8 mouse cellular contexts compared by ENCODE assay signal in the genomic region with DNA sequence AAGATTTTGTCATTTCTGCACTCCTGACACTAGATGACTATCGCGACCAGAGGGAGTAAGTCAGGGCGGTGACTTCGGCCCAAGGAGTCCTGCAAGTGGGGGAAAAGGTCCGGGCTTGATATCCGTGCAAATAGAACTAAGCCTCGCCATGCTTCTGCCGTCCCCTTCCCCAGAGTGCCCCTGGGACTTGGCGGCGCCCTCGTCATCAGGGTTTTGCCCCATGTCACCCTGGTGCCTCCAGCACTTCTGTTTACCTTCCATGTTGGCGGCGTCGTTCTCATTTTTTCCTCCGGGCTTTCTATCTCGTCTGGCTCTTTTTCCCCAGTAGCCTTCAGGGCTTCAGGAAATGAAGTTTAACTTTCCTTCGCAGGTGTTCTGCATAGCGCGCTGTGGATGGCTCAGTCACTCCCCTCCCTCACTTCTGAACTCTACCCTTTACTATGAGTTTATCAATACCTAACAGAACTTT. TPM values are rescaled to one million over a fixed set of nuclear protein-coding genes. Genes with fewer than 3 reads are reported as not detected.
DNase-seq lines count a peak whose midpoint lies in the region; ATAC-seq and TF ChIP-seq lines count a peak whose summit lies in the region.

No protein-coding gene starts in this region.

- H3K4me1 ChIP-seq in testis, adult 2 months (ENCODE audit: control insufficient read depth, insufficient read depth, low read length), result peaks cover 5% of the 10 kb centered on the region
- peaks cover 28% of the 10 kb centered on the region; the same call in 1 of the 2 replicates for H3K4me1 ChIP-seq in forebrain, postnatal 0 days (ENCODE audit: insufficient read depth)
- H3K4me1 ChIP-seq in hindbrain, postnatal 0 days (ENCODE audit: insufficient read depth, low read length), result peaks cover 9% of the 10 kb centered on the region
- peaks cover 8% of the 10 kb centered on the region in 2 experiments for H3K4me1 ChIP-seq in liver, embryonic 14.5 days (replicated peaks; ENCODE audit: control insufficient read depth in 2 of 2, insufficient read depth in 2 of 2, low read length in 1 of 2)
- H3K4me1 ChIP-seq in neural tube, embryonic 11.5 days (ENCODE audit: control insufficient read depth, insufficient read depth, low read length), result peaks cover 7% of the 10 kb centered on the region; the same call in 1 of the 2 replicates

- ATAC-seq in forebrain, postnatal 0 days, result no peak
- no peak for ATAC-seq in hindbrain, postnatal 0 days
- peak; percentile 14; the same call in 1 of the 2 replicates for ATAC-seq in liver, embryonic 14.5 days (ENCODE audit: insufficient read depth)
- no peak for ATAC-seq in neural tube, embryonic 11.5 days (ENCODE audit: insufficient read depth, low FRiP score, low TSS enrichment)

- H3K4me2 ChIP-seq in forebrain, postnatal 0 days (ENCODE audit: low read depth), result peak overlapping the region; percentile 99
- H3K4me2 ChIP-seq in hindbrain, postnatal 0 days (ENCODE audit: low read depth, low read length), result peak overlapping the region; percentile 100
- H3K4me2 ChIP-seq in liver, embryonic 14.5 days (ENCODE audit: low read depth), result peak overlapping the region; percentile 71
- peak overlapping the region; percentile 82 for H3K4me2 ChIP-seq in neural tube, embryonic 11.5 days (ENCODE audit: low read depth)

- no peaks in the 10 kb centered on the region for H3K9me3 ChIP-seq in forebrain, postnatal 0 days (ENCODE audit: low read length)
- no peaks in the 10 kb centered on the region for H3K9me3 ChIP-seq in hindbrain, postnatal 0 days (ENCODE audit: low read length)
- H3K9me3 ChIP-seq in liver, embryonic 14.5 days (ENCODE audit: control insufficient read depth, low read length), result no peaks in the 10 kb centered on the region
- no peaks in the 10 kb centered on the region for H3K9me3 ChIP-seq in neural tube, embryonic 11.5 days (ENCODE audit: control insufficient read depth, low read length)

- H3K36me3 ChIP-seq in testis, adult 2 months (ENCODE audit: control insufficient read depth, insufficient read depth, low read length), result no peaks in the 10 kb centered on the region
- H3K36me3 ChIP-seq in forebrain, postnatal 0 days (ENCODE audit: insufficient read depth), result no peaks in the 10 kb centered on the region
- H3K36me3 ChIP-seq in hindbrain, postnatal 0 days (ENCODE audit: insufficient read depth, low read length), result no peaks in the 10 kb centered on the region
- no peaks in the 10 kb centered on the region for H3K36me3 ChIP-seq in liver, embryonic 14.5 days (replicated peaks; ENCODE audit: control insufficient read depth, insufficient read depth, low read depth)
- H3K36me3 ChIP-seq in neural tube, embryonic 11.5 days (ENCODE audit: control insufficient read depth, insufficient read depth, low read length), result no peaks in the 10 kb centered on the region

- H3K27me3 ChIP-seq in testis, adult 2 months (ENCODE audit: control insufficient read depth, insufficient read depth, low read length), result no peaks in the 10 kb centered on the region
- H3K27me3 ChIP-seq in forebrain, postnatal 0 days (ENCODE audit: insufficient read depth, low read length), result no peaks in the 10 kb centered on the region
- H3K27me3 ChIP-seq in hindbrain, postnatal 0 days (ENCODE audit: insufficient read depth, low read length), result no peaks in the 10 kb centered on the region
- no peaks in the 10 kb centered on the region for H3K27me3 ChIP-seq in liver, embryonic 14.5 days (ENCODE audit: control insufficient read depth, insufficient read depth, low read length)
- no peaks in the 10 kb centered on the region for H3K27me3 ChIP-seq in neural tube, embryonic 11.5 days (ENCODE audit: control insufficient read depth, insufficient read depth, low read length)

- H3K9ac ChIP-seq in forebrain, postnatal 0 days, result peak overlapping the region; percentile 97
- H3K9ac ChIP-seq in hindbrain, postnatal 0 days (replicated peaks; ENCODE audit: low read length), result peak overlapping the region; percentile 98; the same call in 1 of the 2 replicates
- H3K9ac ChIP-seq in liver, embryonic 14.5 days (replicated peaks), result peak overlapping the region; percentile 95
- peak overlapping the region; percentile 98; the same call in 1 of the 2 replicates for H3K9ac ChIP-seq in neural tube, embryonic 11.5 days (ENCODE audit: low read length)

- no peak for TF ChIP-seq CTCF in testis, adult 2 months (IDR thresholded peaks at IDR 0.05; ENCODE audit: control insufficient read depth, insufficient read depth, insufficient replicate concordance, low read depth, low read length)
- no peak for TF ChIP-seq CTCF in forebrain, postnatal 0 days (IDR thresholded peaks at IDR 0.05; ENCODE audit: low read depth)
- no peak for TF ChIP-seq CTCF in hindbrain, postnatal 0 days (IDR thresholded peaks at IDR 0.05; ENCODE audit: low read depth)
- TF ChIP-seq CTCF in liver, embryonic 14.5 days (IDR thresholded peaks at IDR 0.05; ENCODE audit: low read depth), result no peak

- under 1% methylated on average over 19 of the region's 19 CpGs for WGBS in forebrain, postnatal 0 days
- under 1% methylated on average over 19 of the region's 19 CpGs for WGBS in hindbrain, postnatal 0 days
- under 1% methylated on average over 19 of the region's 19 CpGs for WGBS in liver, embryonic 14.5 days (ENCODE audit: insufficient replicate concordance)
- WGBS in neural tube, embryonic 11.5 days, result under 1% methylated on average over 19 of the region's 19 CpGs

- no peak for TF ChIP-seq POLR2A in testis, adult 2 months (IDR thresholded peaks at IDR 0.05; ENCODE audit: control insufficient read depth, low read depth, low read length)

- TF ChIP-seq EP300 in liver, embryonic 14.5 days (IDR thresholded peaks at IDR 0.05; ENCODE audit: low read depth), result no peak

- peak overlapping the region; percentile 76 for H3K4me3 ChIP-seq in testis, adult 2 months (ENCODE audit: control insufficient read depth, low read depth, low read length)
- H3K4me3 ChIP-seq in forebrain, postnatal 0 days (ENCODE audit: low read depth, low read length), result peak overlapping the region; percentile 91
- H3K4me3 ChIP-seq in hindbrain, postnatal 0 days (ENCODE audit: low read length), result peak overlapping the region; percentile 98
- peak overlapping the region; percentile 95 for H3K4me3 ChIP-seq in liver, embryonic 14.5 days (ENCODE audit: insufficient read depth in 1 of 2, low read depth in 2 of 2, low read length in 2 of 2)
- H3K4me3 ChIP-seq in neural tube, embryonic 11.5 days (ENCODE audit: low read depth, low read length), result peak overlapping the region; percentile 95

- DNase-seq in testis, postnatal 14 days (ENCODE audit: low spot score), result no peak
- peak; percentile 25 to 44 for DNase-seq in cerebellum, adult 18-20 months
- DNase-seq in forebrain, postnatal 0 days, result peak; percentile 6
- peak; percentile 20 for DNase-seq in hindbrain, postnatal 0 days (ENCODE audit: low spot score)
- peak in 1 of 3 experiments; percentile 59 for DNase-seq in liver, embryonic 14.5 days (ENCODE audit: low read depth in 3 of 3, low spot score in 3 of 3)
- peak; percentile 51 for DNase-seq in neural tube, embryonic 11.5 days (ENCODE audit: low spot score)
- DNase-seq in urinary bladder, postnatal 14 days (ENCODE audit: low spot score), result peak; percentile 16

- H3K27ac ChIP-seq in testis, adult 2 months (ENCODE audit: control insufficient read depth, insufficient read depth, low read depth, low read length), result peak overlapping the region; percentile 10; the same call in 1 of the 2 replicates
- H3K27ac ChIP-seq in forebrain, postnatal 0 days (ENCODE audit: low read depth, low read length), result no peak overlapping the region
- H3K27ac ChIP-seq in hindbrain, postnatal 0 days, result 0 out of 2 replicates have a peak overlapping the region, but pooled peaks have one; percentile 99
- H3K27ac ChIP-seq in liver, embryonic 14.5 days, result peak overlapping the region; percentile 82
- 0 out of 2 replicates have a peak overlapping the region, but pooled peaks have one; percentile 34 for H3K27ac ChIP-seq in neural tube, embryonic 11.5 days (ENCODE audit: low read depth, low read length)

RNA-seq across cellular contexts. Expression of a gene that starts 1.7 kb away (rescaled TPM):
- 23.6 and 28.1 TPM in 2 replicates for polyA plus RNA-seq in testis, adult 2 months (2012; rRNA removed)
- total RNA-seq in forebrain, postnatal 0 days (2014; rRNA removed), result 15.7 and 20.7 TPM in 2 replicates
- polyA plus RNA-seq in forebrain, postnatal 0 days (2015; fragmentation: Nextera tagmentation; extraction: Ambion mirVana), result 5.5 and 10.5 TPM in 2 replicates
- total RNA-seq in hindbrain, postnatal 0 days (2014; rRNA removed), result 12.5 and 14.0 TPM in 2 replicates
- polyA plus RNA-seq in hindbrain, postnatal 0 days (2015; fragmentation: Nextera tagmentation; extraction: Ambion mirVana), result 10.8 and 10.9 TPM in 2 replicates
- polyA plus RNA-seq in liver, embryonic 14.5 days (2012; rRNA removed), result 3.5 and 5.7 TPM in 2 replicates
- polyA plus RNA-seq in liver, embryonic 14.5 days (2014; fragmentation: Nextera tagmentation; extraction: Ambion mirVana), result 6.7 and 6.9 TPM in 2 replicates
- polyA plus RNA-seq in neural tube, embryonic 11.5 days (2014; fragmentation: Nextera tagmentation; extraction: Ambion mirVana), result 24.1 and 24.3 TPM in 2 replicates
